Mouse (Mus musculus) kidney, postnatal 4 days (tissue): ENCODE measurements around the gene Gramd1b.

Source experiments
- DNase-seq, 2 experiments: peaks; one replicate each; pipeline ENCODE4 v3.0.0; 2021; ENCODE audit warnings: mixed read lengths in 2 of 2

Gramd1b gene

DNA sequence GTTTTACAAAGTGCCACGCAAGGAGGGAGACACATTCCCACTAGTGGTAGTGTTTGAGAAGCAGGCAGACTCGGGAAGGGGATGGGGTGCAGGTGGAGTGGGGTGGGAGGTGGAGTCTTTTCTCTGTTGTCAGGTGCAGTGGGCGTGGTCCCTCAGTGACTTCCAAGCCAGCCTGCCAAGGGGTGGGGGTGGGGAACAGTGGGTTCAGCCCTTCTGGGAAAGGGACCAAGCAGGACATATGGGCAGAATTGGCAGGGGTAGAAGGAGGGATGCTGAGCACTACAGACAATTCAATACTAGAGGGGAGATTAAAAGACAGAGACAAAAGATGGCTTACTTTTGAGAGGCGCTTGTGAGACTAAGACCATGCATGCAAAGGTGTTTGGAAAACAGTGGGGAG, 198.9 kb downstream of the Gramd1b start:
- no peak for DNase-seq

DNA sequence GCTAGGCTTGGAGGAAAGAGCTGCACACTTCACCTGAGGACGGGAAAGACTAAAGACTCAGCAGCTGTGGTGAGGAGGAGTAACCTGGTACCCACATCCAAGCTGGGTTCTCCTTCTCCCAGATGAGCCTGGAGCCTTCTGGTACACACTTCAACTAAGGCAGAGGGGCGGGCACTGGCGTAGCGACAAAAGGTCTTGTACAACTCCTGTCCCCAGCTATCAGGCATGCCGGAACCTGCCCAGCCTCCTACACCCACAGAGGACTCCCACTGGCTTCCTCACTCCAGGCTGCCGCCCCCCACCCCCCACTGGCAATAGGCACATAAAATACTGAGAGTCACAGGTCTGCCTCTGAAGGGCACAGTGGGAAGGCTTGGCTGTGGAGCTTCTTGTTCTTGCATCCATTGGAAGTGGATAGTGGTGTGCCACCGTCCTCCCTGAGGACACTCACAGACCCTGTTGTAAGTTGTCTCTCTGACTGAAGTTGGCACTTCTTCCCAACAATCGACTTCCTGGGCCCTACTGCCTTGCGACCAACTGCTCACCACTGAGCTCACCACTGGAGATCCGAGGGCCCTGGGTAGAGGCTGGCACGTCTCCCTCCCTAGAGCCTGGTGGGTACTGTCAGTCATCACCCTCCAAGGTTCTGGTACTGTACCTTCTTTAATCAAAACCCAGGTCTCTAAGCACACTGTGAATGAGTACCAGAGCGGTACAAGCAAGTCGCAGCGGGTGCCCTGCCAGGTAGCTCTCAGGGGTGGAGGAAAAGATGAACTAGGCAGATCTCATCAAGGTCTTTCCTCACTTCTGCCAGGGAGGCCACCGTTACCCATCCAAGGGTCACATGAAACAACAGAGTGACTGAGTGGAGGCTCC, 199.5 kb downstream of the Gramd1b start:
- DNase-seq = no peak

DNA sequence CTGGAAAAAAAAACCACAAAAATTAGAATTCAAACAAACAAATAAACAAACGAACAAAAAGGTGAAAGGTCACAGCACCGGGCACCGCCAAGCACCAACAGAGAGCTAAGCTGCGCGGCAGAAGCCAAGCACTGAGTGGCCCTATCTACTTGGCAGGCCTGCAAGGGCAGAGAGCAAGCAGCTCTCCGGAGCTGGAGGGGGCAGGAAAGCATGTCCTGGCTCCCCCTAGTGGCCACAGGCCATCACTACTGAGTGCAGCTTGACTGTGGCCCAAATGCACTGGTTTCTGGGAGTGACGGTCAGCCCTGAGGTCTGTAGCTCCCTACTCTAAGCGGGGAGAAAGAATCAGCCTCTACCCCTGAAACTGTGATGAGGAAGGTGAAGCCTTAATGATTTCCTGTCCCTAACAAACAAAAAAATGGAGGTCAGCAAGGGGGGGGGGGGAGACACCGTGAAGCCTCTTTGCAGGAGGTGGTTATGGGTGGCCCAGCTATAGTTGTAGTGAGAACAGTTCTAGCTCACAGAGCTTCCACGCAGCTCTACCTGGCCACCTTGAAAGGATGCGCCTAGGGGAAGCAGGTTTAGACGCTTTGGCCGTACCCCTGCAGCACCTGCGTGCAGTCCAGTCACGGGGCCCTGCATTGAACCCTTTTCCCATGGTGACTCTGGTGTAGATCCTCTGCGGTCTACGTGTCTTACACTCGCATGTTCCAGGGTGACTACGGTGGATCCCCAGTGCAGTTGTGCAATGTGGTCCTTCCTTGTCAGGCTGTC, 200.4 kb downstream of the Gramd1b start:
- peak; percentile 93 to 94 for DNase-seq

- DNase-seq = no peak
These were observed 204.8 kb downstream of the Gramd1b start for GRCm38 (mm10) chr9:40326260-40326915.

- no peak for DNase-seq
These were observed 206.4 kb downstream of the Gramd1b start for GRCm38 (mm10) chr9:40324826-40325225.

DNA sequence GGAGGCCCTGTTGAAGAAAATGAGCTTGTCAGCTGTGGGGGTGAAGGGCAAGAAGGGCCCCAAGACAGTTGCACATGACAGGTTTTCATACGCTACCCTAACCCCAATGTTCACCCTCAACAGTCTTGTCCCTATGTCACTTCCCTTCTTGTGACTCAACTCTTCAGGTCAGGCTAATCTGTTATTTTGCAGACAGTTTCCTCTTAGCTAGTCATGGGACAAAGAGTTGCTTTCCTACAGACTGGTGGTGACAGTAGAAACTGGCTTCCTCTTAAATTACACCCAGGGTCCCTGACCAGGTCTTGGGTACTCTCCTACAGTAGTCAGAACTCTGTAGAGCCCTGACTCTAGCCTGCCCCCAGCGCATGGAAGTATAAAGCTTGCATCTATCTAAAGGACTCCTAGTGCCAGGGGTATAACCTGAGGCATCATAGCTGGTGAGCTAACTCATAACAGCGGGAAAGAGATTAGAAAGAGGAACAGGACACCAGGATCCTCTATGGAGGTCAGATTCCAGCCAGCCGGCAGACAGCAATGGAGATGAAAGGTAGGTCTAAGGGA, 206.9 kb downstream of the Gramd1b start:
- DNase-seq = no peak

DNA sequence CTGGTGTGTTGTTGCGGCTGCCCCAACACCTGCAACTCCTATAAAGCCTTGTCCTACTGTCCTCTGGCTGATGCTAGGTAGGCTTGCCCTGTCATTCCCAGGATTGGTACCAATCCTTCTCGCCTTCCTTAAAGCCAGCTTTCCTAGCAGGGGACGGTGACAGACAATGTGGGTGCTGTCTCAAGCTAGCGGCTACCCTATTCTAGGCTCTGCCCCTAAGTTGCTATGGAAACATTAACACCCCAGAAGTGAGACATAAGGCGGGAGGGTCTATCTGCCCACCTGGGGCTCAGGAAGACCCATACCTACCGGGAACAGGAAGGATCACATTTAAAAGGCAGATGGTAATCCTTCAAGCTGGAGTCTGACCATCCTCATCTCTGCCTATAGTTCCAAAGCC, 207.4 kb downstream of the Gramd1b start:
- no peak for DNase-seq

- DNase-seq = peak in 1 of 2 experiments; percentile 31
These were observed 208.0 kb downstream of the Gramd1b start for GRCm38 (mm10) chr9:40323171-40323570.

GRCm38 (mm10) chr9:40322372-40322771, 208.8 kb downstream of the Gramd1b start:
- DNase-seq = no peak

GRCm38 (mm10) chr9:40321668-40322003, 209.5 kb downstream of the Gramd1b start:
- DNase-seq = no peak

- DNase-seq = peak; percentile 74 to 86
These were observed 210.1 kb downstream of the Gramd1b start for GRCm38 (mm10) chr9:40320879-40321667.

- no peak for DNase-seq
These were observed 210.8 kb downstream of the Gramd1b start for GRCm38 (mm10) chr9:40320405-40320804.

DNA sequence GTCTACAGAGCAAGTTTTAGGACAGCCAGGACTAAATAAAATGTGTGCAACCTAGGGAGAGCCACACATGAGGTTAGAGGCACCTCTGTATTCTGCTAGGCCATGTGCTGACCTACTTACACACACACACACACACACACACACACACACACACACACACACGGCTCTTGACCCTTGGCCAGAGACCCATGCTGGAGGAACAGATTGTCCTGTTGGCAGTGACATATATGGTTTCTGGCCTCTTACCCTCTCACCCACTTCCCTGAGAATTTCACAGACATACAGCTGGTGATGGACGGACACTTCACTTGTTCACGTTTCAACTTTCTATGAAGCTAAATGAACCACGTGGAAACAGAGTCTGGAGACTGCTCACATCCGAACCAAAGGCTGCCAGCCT, 212.4 kb downstream of the Gramd1b start:
- no peak for DNase-seq

DNA sequence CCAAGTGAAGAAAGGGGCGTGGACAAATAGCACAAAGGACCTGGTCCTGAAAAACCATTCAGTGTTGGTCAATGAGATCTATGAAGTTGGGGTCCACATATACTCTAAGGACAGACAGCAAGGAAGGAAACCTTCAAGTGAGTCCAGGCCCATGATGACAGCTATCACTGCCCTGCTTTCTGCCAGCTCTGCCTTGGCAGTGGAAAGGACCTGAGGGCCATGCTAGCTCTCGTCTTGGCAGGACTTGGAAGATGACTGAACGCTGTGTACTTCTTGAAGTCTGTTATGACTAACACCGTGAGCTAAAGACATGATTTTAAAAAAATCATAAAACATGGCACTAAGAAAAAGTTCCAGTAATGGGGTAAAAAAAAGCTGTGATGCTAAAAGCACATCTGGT, 213.4 kb downstream of the Gramd1b start:
- no peak for DNase-seq

DNA sequence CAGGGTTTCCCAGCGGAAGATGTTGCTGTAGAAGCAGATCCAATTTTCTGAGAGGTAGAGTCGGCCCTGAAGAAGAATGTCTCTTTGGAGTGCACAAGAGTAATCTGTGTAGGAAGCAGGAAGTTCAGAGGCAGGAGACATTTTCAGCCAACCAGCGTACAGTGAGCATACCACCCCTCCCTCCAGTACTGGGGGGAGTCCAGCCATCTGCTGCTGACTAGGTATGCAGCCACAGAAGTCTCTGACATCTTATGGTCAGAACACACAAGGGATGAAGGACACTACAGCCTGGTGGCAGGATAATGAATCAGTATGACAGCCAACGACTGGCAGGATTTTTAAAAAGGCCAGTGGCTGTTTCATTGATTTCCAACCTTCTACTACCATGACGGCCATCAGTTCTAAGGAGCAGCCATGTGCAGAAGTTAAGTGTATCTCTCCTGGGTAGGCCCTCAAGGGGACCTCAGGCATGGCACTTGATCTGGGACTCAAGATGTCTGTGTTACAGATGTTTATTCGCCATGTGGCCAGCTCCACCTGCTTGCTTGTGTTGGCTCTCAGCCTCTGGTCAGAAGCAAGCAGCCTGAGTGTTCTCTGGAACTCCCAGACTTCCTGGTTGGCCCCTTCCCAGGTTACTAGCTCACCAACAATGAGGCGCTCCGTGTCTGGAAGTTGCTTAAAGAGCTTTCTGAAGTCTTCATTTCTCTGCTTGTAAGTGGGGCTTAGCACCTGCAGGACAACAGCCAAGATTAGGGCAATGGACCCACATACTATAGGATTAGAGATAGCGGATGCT, 214.1 kb downstream of the Gramd1b start:
- DNase-seq = no peak

DNA sequence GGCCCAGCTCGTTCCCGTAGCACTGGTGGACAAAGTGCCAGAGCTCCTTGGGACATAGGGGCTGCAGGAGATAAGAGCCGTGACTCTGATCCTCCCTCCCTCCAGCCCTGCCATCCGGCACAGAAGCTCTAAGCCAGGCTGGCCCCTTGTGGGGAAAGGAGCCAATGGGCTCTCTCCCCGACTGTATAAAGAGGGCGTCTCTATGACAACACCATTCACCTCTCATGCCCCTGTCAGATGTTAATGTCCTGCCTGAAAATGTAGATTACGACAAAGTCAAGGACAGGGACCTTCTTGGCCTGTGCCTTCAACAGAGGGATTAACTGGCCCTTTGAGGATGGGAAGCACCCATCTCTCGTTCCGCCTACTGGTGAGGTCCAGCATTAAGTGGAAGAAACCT, 219.4 kb downstream of the Gramd1b start:
- DNase-seq = no peak

DNA sequence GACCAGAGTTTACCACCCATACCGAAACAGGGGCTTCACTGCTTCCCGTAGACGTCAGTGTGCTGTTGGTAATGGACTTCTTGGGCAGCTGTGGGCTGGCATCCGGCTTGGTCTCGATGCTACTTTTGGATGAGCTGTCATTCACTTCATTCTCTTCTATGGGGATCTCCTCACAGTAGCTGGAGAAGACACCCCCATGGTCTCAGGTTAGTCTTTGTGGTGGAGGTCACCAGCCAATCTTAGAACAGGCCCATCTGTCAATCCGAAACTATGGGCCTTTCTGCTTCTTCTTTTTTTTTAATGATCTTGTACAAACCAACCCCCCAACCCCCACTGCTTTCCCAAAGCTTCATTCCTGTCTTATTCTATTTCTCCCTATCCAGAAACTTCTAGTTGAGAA, 221.3 kb downstream of the Gramd1b start:
- DNase-seq = no peak

- DNase-seq = no peak
These were observed 223.9 kb downstream of the Gramd1b start for GRCm38 (mm10) chr9:40307311-40307710.

GRCm38 (mm10) chr9:40304243-40304642, 226.9 kb downstream of the Gramd1b start:
- no peak for DNase-seq

DNA sequence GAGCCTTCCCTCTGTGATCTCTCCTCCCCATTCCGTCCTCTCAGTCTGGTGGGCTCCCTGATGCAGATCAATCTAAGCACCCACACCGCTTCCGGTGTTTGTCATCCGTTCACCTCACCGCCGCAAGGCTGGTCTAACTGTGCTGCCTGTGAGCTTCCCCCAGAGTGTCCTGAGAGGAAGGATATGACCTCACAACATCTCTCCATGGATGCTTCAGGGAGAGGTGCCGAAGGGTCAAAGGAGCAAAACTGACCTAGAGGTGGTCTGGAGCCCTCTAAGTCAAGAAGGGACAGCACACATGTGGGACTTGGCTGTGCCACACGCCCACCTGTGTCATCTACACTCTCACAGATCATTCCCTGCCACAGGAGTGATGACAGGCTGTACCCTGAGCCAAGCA, 228.8 kb downstream of the Gramd1b start:
- no peak for DNase-seq

DNA sequence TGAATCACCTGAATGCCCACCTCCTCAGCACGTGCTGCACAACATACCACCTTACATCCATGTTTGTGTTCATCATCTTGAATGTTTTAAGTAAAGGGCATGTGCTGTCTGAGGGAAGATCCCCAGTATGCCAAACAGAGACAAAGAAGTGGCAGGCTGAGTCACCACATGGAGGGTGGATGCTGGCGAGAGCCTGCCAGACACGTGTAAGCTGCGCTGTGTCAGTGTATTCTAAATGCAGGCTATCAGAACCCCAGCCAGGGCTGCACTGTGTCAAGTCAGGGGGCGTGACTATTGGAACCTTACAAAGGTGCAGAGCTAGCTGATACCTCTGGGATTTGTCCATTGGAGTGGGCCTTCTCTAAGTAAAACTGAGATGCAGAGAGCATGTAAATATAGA, 229.7 kb downstream of the Gramd1b start:
- DNase-seq = no peak
